Mouse (Mus musculus) erythroblast, embryonic 14.5 days (primary cell): ENCODE measurements around the gene Cdv3.

Experiments used
- GATA1 ChIP-seq: IDR thresholded peaks from 2 replicates; pipeline ENCODE4 v1.6.1; 2012; ENCODE audit warnings: low read length, inconsistent platforms, mixed read lengths
- TAL1 ChIP-seq: IDR thresholded peaks from 3 replicates; pipeline ENCODE4 v1.6.1; 2012; ENCODE audit warnings: low read length, inconsistent platforms, mixed read lengths

- TF ChIP-seq GATA1 (no peak), TAL1 (no peak)
These were observed 6.8 kb upstream of the Cdv3 start for GRCm38 (mm10) chr9:103372271-103373010.
